Mouse (Mus musculus) lung, embryonic 14.5 days (tissue): Measurements from ENCODE around the gene Adamts9. TPM values are rescaled to one million over a fixed set of nuclear protein-coding genes. Genes with fewer than 3 reads are reported as not detected.

ENCODE experiments used
- ATAC-seq: fragments of 200-750 bp; cut with Nextera tagmentation; 2 replicates; pipeline ENCODE4 v1.8.0; 2017; ENCODE audit warnings: mild to moderate bottlenecking, moderate TSS enrichment, moderate library complexity; ENCODE audit not compliant: insufficient read depth
- DNase-seq: peaks from one replicate; pipeline ENCODE4 v3.0.0-alpha.2; 2015
- H3K27ac ChIP-seq: fragments of 300-500 bp; sonication (generic); 2 replicates; pipeline ENCODE4 v1.5.1; 2014; ENCODE audit warnings: low read depth, mild to moderate bottlenecking, moderate library complexity
- H3K27me3 ChIP-seq: fragments of 300-500 bp; sonication (generic); 2 replicates; pipeline ENCODE4 v1.6.1; 2014; ENCODE audit warnings: low read length, control low read depth; ENCODE audit not compliant: insufficient read depth
- H3K36me3 ChIP-seq: fragments of 300-500 bp; sonication (generic); 2 replicates; pipeline ENCODE4 v1.6.1; 2014; ENCODE audit warnings: control low read depth; ENCODE audit not compliant: insufficient read depth
- H3K4me1 ChIP-seq: fragments of 300-500 bp; sonication (generic); 2 replicates; pipeline ENCODE4 v1.6.1; 2014; ENCODE audit warnings: antibody characterized with exemption, control low read depth; ENCODE audit not compliant: insufficient read depth
- H3K4me2 ChIP-seq: fragments of 300-500 bp; sonication (generic); 2 replicates; pipeline ENCODE4 v1.6.1; 2014; ENCODE audit warnings: mild to moderate bottlenecking
- H3K4me3 ChIP-seq: fragments of 300-500 bp; sonication (generic); 2 replicates; pipeline ENCODE4 v1.5.1; 2014; ENCODE audit warnings: low read depth, low read length
- H3K9ac ChIP-seq: fragments of 300-500 bp; sonication (generic); 2 replicates; pipeline ENCODE4 v1.6.1; 2014
- H3K9me3 ChIP-seq: fragments of 300-500 bp; sonication (generic); 2 replicates; pipeline ENCODE4 v1.6.1; 2016; ENCODE audit warnings: low read depth, low read length, control low read depth
- CTCF ChIP-seq: IDR thresholded peaks from 2 replicates; pipeline ENCODE4 v1.5.1; 2016; ENCODE audit warnings: antibody characterized with exemption, low read depth
- WGBS: fragments of 180-500 bp; shearing (Covaris S2); extraction: QIAGEN DNeasy Blood & Tissue Kit; methylation state at CpG from one replicate; pipeline ENCODE4 v1.1.7; 2014; 5-methylcytosine and 5-hydroxymethylcytosine counted together
- polyA plus RNA-seq: library from polyadenylated mRNA; unstranded; fragments of >200 nt; fragmentation: Nextera tagmentation; extraction: Ambion mirVana; gene quantifications from 2 replicates; pipeline ENCODE4 v1.2.1, GENCODE M21; 2014

Gene Adamts9
- polyA plus RNA-seq, 1 experiment from 2014 or later: 12.1 TPM

GRCm38 (mm10) chr6:92826561-92826960 lies 116.7 kb downstream of the Adamts9 start:
- Histone ChIP-seq H3K4me3 (no peak overlapping the region), H3K4me2 (no peak overlapping the region), H3K9ac (no peak overlapping the region), H3K27me3 (no peaks in the 10 kb centered on the region), H3K9me3 (no peaks in the 10 kb centered on the region), H3K4me1 (peaks cover 7% of the 10 kb centered on the region; the same call in 1 of the 2 replicates), H3K36me3 (peaks cover 20% of the 10 kb centered on the region), H3K27ac (no peak overlapping the region)
- 74% methylated on average over 5 of the region's 5 CpGs for WGBS
- TF ChIP-seq CTCF: no peak
- DNase-seq (no peak), ATAC-seq (no peak)

- peaks cover 23% of the 10 kb centered on the region for H3K36me3 ChIP-seq
- DNase-seq: no peak
- ATAC-seq: no peak
- no peaks in the 10 kb centered on the region for H3K9me3 ChIP-seq
- no peaks in the 10 kb centered on the region for H3K27me3 ChIP-seq
- WGBS: 83% methylated on average over 7 of the region's 7 CpGs
- no peak overlapping the region for H3K4me3 ChIP-seq
- no peak overlapping the region for H3K9ac ChIP-seq
- H3K4me1 ChIP-seq: peaks cover 7% of the 10 kb centered on the region; the same call in 1 of the 2 replicates
- no peak overlapping the region for H3K27ac ChIP-seq
- no peak for TF ChIP-seq CTCF
- H3K4me2 ChIP-seq: no peak overlapping the region
Measured at GRCm38 (mm10) chr6:92823991-92824390, 119.3 kb downstream of the Adamts9 start.

- Histone ChIP-seq H3K4me3 (no peak overlapping the region), H3K9ac (no peak overlapping the region), H3K27ac (no peak overlapping the region), H3K4me1 (no peaks in the 10 kb centered on the region), H3K27me3 (no peaks in the 10 kb centered on the region), H3K9me3 (no peaks in the 10 kb centered on the region), H3K4me2 (no peak overlapping the region), H3K36me3 (peaks cover 23% of the 10 kb centered on the region)
- 74% methylated on average over 6 of the region's 6 CpGs for WGBS
- ATAC-seq (no peak), DNase-seq (no peak)
- no peak for TF ChIP-seq CTCF
Measured at GRCm38 (mm10) chr6:92822006-92822405, 121.3 kb downstream of the Adamts9 start.

GRCm38 (mm10) chr6:92821606-92822005 lies 121.7 kb downstream of the Adamts9 start:
- no peak overlapping the region for H3K27ac ChIP-seq
- peaks cover 23% of the 10 kb centered on the region for H3K36me3 ChIP-seq
- no peak overlapping the region for H3K4me3 ChIP-seq
- no peaks in the 10 kb centered on the region for H3K9me3 ChIP-seq
- H3K4me2 ChIP-seq: no peak overlapping the region
- TF ChIP-seq CTCF: no peak
- H3K27me3 ChIP-seq: no peaks in the 10 kb centered on the region
- DNase-seq: no peak
- no peak overlapping the region for H3K9ac ChIP-seq
- ATAC-seq: no peak
- 70% methylated on average over 5 of the region's 5 CpGs for WGBS
- no peaks in the 10 kb centered on the region; the same call in 1 of the 2 replicates for H3K4me1 ChIP-seq

- WGBS: 74% methylated on average over 8 of the region's 8 CpGs
Measured at GRCm38 (mm10) chr6:92817661-92818060, 125.6 kb downstream of the Adamts9 start.

GRCm38 (mm10) chr6:92816311-92816751 lies 127.0 kb downstream of the Adamts9 start, which contains the start of gene A730049H05Rik:
Gene A730049H05Rik (plus strand): TSS chr6:92816478.
- no peaks in the 10 kb centered on the region; the same call in 1 of the 2 replicates for H3K4me1 ChIP-seq
- WGBS: 22% methylated on average over 8 of the region's 8 CpGs
- H3K9me3 ChIP-seq: no peaks in the 10 kb centered on the region
- peak; percentile 66 for ATAC-seq
- no peaks in the 10 kb centered on the region for H3K27me3 ChIP-seq
- no peak within 1 kb of the TSS for H3K4me3 ChIP-seq
- peak within 1 kb of the TSS; percentile 13; the same call in 1 of the 2 replicates for H3K4me2 ChIP-seq
- no peak for TF ChIP-seq CTCF
- H3K36me3 ChIP-seq: peaks cover 33% of the 10 kb centered on the region; the same call in 1 of the 2 replicates
- no peak within 1 kb of the TSS for H3K9ac ChIP-seq
- no peak within 1 kb of the TSS for H3K27ac ChIP-seq
- peak; percentile 65 for DNase-seq

More at GRCm38 (mm10) chr6:92817661-92818060, 125.6 kb downstream of the Adamts9 start:
- no peaks in the 10 kb centered on the region for H3K27me3 ChIP-seq
- peaks cover 42% of the 10 kb centered on the region for H3K36me3 ChIP-seq
- no peak for TF ChIP-seq CTCF
- no peak overlapping the region for H3K9ac ChIP-seq
- ATAC-seq (no peak), DNase-seq (no peak)
- H3K4me3 ChIP-seq: no peak overlapping the region
- H3K4me2 ChIP-seq: no peak overlapping the region
- no peak overlapping the region for H3K27ac ChIP-seq
- H3K9me3 ChIP-seq: no peaks in the 10 kb centered on the region
- no peaks in the 10 kb centered on the region; the same call in 1 of the 2 replicates for H3K4me1 ChIP-seq

GRCm38 (mm10) chr6:92812702-92813370 lies 130.5 kb downstream of the Adamts9 start:
- no peaks in the 10 kb centered on the region for H3K27me3 ChIP-seq
- peaks cover 41% of the 10 kb centered on the region; the same call in 1 of the 2 replicates for H3K36me3 ChIP-seq
- 63% methylated on average over 2 of the region's 2 CpGs for WGBS
- ATAC-seq (no peak), DNase-seq (no peak)
- no peak overlapping the region for H3K4me2 ChIP-seq
- no peaks in the 10 kb centered on the region for H3K9me3 ChIP-seq
- TF ChIP-seq CTCF: no peak
- no peaks in the 10 kb centered on the region; the same call in 1 of the 2 replicates for H3K4me1 ChIP-seq
- H3K9ac ChIP-seq: no peak overlapping the region
- H3K4me3 ChIP-seq: no peak overlapping the region
- H3K27ac ChIP-seq: no peak overlapping the region
